Mouse (Mus musculus) small intestine, adult 2 months (tissue): ENCODE measurements around the gene Ces1f. TPM values are rescaled to one million over a fixed set of nuclear protein-coding genes. Genes with fewer than 3 reads are reported as not detected.

Experiments
- H3K27ac ChIP-seq: fragments of 200-500 bp; 2 replicates; pipeline ENCODE4 v1.5.1; 2012; ENCODE audit warnings: low read depth, low read length, control low read depth, inconsistent platforms; ENCODE audit not compliant: insufficient read depth
- H3K27me3 ChIP-seq: fragments of 200-500 bp; 2 replicates; pipeline ENCODE4 v1.6.1; 2012; ENCODE audit warnings: mild to moderate bottlenecking, moderate library complexity, low read length, inconsistent platforms; ENCODE audit not compliant: control insufficient read depth, insufficient read depth
- H3K36me3 ChIP-seq: fragments of 200-500 bp; 2 replicates; pipeline ENCODE4 v1.6.1; 2012; ENCODE audit warnings: mild to moderate bottlenecking, low read length, control low read depth, inconsistent platforms; ENCODE audit not compliant: control insufficient read depth, insufficient read depth
- H3K4me1 ChIP-seq: fragments of 200-500 bp; 2 replicates; pipeline ENCODE4 v1.6.1; 2012; ENCODE audit warnings: low read length, inconsistent platforms, mixed read lengths; ENCODE audit not compliant: control insufficient read depth, insufficient read depth, insufficient read length
- H3K4me3 ChIP-seq: fragments of 200-500 bp; 2 replicates; pipeline ENCODE4 v1.5.1; 2012; ENCODE audit warnings: low read depth, mild to moderate bottlenecking, control low read depth, inconsistent platforms, low read length, moderate library complexity
- CTCF ChIP-seq: fragments of 200-500 bp; IDR thresholded peaks from 2 replicates; pipeline ENCODE4 v1.5.1; 2012; ENCODE audit warnings: low read depth, mild to moderate bottlenecking, control low read depth, inconsistent platforms, low read length, moderate library complexity, mixed read lengths; ENCODE audit not compliant: insufficient replicate concordance, insufficient read length; ENCODE audit errors: extremely low read depth
- POLR2A ChIP-seq: fragments of 200-500 bp; IDR thresholded peaks from 2 replicates; pipeline ENCODE4 v1.6.1; 2012; ENCODE audit warnings: low read depth, mild to moderate bottlenecking, control low read depth, inconsistent platforms, low read length, moderate library complexity
- WGBS: fragments of 180-500 bp; shearing (Covaris S2); methylation state at CpG from one replicate; pipeline ENCODE4 v1.1.7; 2018; 5-methylcytosine and 5-hydroxymethylcytosine counted together
- polyA plus RNA-seq: library from polyadenylated mRNA; depleted of rRNA; stranded (reverse); fragments of >200 nt; gene quantifications from 2 replicates; pipeline ENCODE4 v1.2.3, GENCODE M21; 2012; rRNA removed

Ces1f gene
- polyA plus RNA-seq, 1 experiment: 4.5 TPM

DNA sequence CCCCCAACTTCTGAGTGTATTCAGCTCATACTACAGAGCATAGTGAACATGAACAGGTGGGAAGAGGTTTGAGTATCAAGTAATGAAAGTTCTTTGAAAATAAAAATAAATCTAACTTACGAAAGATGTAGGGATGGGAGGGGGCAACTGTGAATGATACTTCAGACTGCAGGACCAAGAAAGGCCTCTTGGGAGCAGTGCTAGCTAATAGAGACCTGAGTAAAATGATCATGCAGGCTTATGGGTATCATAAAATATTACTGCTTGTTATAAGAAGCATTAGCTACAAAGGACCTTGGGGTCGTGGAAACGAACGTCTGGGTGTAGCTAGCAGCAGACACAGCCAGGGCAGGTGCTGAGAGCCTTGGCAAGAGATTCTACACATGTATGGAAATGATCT lies 61.7 kb downstream of the Ces1f start:
- TF ChIP-seq CTCF (no peak), POLR2A (no peak)
- 29% methylated on average over 4 of the region's 4 CpGs for WGBS
- Histone ChIP-seq H3K4me3 (no peak overlapping the region), H3K27ac (no peak overlapping the region), H3K27me3 (no peaks in the 10 kb centered on the region), H3K36me3 (no peaks in the 10 kb centered on the region; the same call in 1 of the 2 replicates), H3K4me1 (peaks cover 5% of the 10 kb centered on the region; the same call in 1 of the 2 replicates)

DNA sequence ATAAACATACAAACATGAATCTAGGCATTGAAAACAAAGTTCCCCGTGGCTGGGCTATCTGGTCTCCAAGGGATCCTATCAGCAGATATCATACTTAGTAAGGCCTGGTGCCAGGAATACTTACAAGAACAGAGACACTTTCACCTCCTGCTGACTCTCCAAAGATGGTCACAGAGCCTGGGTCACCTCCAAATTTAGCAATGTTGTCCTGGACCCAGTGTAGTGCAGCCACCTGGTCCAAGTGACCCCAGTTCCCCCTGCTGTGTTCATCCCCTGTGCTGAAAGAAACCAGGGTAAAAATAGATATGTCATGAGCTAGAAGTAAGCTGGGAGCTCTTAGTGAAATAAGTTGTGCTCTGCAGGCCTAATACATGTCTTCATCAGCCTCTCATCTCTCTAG lies 62.2 kb downstream of the Ces1f start:
- no peaks in the 10 kb centered on the region; the same call in 1 of the 2 replicates for H3K36me3 ChIP-seq
- 10% methylated on average over 1 of the region's 1 CpGs for WGBS
- peaks cover 5% of the 10 kb centered on the region; the same call in 1 of the 2 replicates for H3K4me1 ChIP-seq
- H3K27me3 ChIP-seq: no peaks in the 10 kb centered on the region
- no peak overlapping the region for H3K27ac ChIP-seq
- no peak overlapping the region for H3K4me3 ChIP-seq
- TF ChIP-seq POLR2A (no peak), CTCF (no peak)

DNA sequence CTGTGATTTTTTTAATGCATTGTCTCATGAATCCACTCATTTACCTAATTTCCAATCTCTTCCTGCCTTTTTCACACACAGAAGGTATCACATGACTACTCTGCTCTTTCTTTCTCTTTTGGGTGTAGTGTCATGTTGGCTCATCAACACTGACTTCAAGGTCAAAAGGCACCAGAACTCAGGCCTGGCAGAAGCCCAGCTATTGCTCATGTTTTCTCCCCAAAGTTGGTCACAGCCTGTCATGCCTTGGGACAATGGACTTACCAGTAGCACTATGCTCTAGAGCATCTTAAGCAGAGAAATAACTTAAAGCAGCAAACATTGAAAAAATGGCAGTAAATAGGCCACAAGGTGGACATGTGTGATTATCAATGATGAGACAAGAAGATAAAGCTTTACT lies 68.5 kb downstream of the Ces1f start:
- Histone ChIP-seq H3K36me3 (no peaks in the 10 kb centered on the region; the same call in 1 of the 2 replicates), H3K4me1 (no peaks in the 10 kb centered on the region), H3K4me3 (no peak overlapping the region), H3K27ac (no peak overlapping the region), H3K27me3 (no peaks in the 10 kb centered on the region)
- no peak for TF ChIP-seq POLR2A
- TF ChIP-seq CTCF: no peak

Other genes with a start within 250 kb of the Ces1f start
- 0.05 TPM in 1 of 2 replicates, not detected in the other for gene Ces1a, start 231.6 kb downstream of the Ces1f start, polyA plus RNA-seq
- 0.18 TPM in 1 of 2 replicates, not detected in the other for gene Ces1b, start 199.7 kb downstream of the Ces1f start, polyA plus RNA-seq
- gene Ces1c, start 148.5 kb downstream of the Ces1f start, polyA plus RNA-seq: 0.19 and 1.5 TPM in 2 replicates
- gene Ces1d, start 81.9 kb downstream of the Ces1f start, polyA plus RNA-seq: 2.6 and 16.6 TPM in 2 replicates
- gene Ces1e, start 50.1 kb downstream of the Ces1f start, polyA plus RNA-seq: 1.9 and 4.0 TPM in 2 replicates
- 0.34 and 2.1 TPM in 2 replicates for gene Ces1g, start 57.6 kb upstream of the Ces1f start, polyA plus RNA-seq
- not detected in 2 replicates for gene Ces1h, start 100.0 kb upstream of the Ces1f start, polyA plus RNA-seq